Mouse (Mus musculus) urinary bladder, postnatal 4 days (tissue): ENCODE measurements around the gene Osbpl7.

ENCODE experiments used
- DNase-seq, 2 experiments: peaks; one replicate each; pipeline ENCODE4 v3.0.0; 2021 to 2022; ENCODE audit warnings: low spot score in 2 of 2

Gene Osbpl7

DNA sequence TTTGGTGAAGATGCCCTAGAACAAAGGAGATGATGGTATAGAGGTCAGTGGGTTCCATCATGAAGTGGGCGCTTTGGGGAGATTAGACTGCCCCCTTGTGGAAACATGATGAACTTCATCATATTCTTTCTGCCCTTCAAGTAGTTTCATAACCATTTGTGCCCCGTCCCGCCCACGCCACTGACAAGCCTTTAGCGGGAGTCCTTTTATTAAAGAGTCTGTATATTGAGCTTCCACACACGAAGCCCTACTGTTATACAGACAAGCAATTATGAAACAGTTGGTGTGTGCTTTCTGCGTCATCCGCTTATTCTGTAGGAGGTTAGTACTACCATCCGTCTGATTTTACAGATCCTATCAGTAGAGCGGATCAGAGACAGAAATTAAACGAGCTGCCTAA is 32.5 kb downstream of the Osbpl7 start:
- DNase-seq: no peak

DNA sequence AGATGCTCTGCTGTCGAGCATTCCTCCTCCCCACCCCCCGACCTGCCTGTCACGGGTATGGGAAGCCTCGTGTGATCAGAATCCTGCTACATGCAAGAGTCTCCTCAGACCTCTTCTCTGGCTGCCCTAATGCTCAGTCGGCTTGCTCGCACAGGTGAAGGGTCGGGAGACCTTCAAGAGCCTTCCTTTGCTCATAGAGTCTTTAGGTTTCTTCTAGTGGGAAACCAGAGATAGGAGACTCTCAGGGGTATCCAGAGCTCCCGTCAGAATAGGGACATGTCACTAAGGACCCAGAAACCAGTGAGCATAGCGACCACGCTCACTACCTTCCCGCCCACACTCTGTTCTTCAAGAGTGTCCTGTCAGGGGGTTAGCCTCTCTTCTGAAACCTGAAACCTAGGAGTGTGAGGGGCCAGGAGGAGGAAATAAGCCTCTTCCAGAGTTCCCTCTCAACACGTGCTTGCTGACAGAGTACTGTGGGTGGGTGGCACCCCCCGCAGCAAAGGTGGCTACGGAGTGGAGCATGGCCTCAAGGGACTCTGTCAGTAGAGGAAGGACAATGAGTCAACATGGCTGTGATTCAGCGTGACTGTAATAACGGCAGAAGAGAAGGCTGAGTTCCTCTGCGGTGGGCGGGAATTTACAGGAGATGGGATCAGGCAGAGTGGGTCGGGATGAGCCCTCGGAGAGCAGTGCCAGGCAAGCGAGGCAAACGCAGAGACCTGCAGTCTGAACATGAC is 33.1 kb downstream of the Osbpl7 start:
- DNase-seq: no peak

DNA sequence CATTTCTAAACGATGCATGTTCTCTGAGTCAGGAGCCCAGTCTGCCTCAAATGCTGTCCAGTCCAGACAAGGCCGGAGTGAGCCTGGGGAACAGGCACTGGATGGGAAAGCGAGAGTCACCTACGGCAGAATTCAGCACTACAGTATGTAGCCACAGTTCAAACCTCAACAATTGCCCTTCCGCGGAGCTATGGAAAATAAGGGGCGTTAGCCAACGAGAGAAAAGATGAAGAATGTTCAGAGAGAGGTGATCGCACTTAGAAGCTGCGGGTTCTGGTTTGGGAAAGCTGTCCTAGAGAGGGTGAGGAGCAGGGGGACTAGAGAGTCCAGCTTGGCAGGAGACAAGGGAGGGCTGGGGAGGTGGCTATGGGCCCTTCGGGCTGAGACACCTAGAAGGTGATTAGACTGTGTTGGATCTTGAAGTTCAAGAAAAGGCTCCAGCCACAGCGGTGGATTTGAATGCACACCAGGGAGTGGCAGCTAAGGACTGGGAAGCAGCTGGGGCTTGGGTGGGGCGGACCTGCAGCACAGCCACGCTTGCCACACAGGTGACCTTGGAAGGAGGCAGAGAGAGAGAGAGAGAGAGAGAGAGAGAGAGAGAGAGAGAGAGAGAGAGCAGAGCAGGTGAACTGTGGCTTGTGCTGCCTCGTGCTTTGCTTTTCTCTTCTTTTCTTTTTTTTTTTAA is 34.5 kb downstream of the Osbpl7 start:
- no peak for DNase-seq

DNA sequence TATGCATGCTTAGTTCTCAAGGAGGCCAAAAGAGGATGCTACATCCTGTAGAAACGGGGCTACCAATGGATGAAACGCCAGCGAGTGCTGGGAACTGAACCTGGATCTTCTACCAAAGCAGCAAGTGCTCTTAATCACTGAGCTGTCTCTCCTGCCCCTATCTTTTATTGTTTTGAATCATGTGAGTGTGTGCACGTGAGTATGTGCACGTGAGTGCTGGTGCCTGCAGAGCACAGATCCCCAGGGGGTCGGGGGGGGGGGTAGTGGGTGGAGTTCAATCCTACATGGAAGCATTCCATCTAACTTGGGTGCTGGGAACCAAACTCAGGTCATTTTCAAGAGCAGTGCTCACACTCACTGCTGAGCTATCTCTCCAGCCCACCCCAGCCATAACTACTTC is 35.9 kb downstream of the Osbpl7 start:
- no peak for DNase-seq

DNA sequence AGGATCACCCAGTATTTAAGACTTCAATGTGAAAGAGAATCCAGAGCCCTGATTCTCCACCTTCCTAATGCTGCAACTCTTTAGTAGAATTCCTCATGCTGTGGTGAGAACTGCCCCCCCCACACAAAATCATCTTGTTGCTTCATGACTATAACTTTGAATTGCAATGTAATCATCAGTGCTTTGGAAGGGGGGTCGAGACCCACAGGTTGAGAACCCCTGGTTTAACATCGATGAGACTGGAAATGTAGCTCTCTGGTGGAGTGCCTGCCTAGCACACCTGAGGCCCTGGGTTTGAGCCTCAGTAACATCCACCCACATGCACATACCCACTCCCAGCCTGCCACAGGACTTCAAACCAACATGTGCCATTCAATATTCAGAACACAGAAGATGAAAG is 44.2 kb downstream of the Osbpl7 start:
- DNase-seq: no peak

DNA sequence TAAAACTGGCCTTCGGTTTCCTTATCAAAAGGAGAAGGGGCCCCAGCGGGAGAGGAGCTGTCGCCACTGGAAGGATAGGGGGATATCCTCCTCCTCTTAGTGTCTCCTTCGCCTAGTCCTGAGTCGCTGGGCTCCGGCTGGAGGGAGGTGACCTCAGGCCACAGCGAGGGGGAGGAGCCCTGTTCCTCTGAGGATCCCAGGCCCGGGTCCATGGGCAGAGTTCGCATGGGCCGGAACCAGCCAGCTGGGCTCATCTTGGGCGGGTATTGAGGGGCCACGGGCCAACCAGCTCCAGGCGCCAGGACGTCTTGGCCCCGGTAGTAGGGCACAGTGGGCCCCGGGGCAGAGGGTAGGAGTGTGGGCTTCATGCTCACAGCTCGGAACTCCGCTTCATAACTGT is 48.4 kb downstream of the Osbpl7 start:
- no peak for DNase-seq

DNA sequence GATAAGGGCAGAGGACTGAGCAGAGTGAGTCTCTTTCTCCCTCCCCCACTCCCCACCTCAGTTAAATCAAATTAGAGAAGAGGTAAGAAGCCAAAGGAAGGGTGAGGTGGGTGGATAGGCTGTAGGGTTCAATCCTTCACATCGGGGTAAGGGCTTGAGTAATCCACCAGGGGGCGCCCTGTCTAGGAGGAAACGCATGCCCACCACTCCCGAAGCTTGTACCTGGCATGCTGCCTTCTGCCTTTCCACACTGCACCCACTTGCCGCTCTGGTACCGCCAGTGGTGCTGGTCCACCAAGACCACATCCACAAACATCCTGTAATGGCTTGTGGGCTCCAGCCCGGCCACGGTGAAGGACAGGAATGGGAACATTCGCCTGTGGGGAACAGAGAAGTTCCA is 51.3 kb downstream of the Osbpl7 start:
- peak; percentile 44 to 71 for DNase-seq

DNA sequence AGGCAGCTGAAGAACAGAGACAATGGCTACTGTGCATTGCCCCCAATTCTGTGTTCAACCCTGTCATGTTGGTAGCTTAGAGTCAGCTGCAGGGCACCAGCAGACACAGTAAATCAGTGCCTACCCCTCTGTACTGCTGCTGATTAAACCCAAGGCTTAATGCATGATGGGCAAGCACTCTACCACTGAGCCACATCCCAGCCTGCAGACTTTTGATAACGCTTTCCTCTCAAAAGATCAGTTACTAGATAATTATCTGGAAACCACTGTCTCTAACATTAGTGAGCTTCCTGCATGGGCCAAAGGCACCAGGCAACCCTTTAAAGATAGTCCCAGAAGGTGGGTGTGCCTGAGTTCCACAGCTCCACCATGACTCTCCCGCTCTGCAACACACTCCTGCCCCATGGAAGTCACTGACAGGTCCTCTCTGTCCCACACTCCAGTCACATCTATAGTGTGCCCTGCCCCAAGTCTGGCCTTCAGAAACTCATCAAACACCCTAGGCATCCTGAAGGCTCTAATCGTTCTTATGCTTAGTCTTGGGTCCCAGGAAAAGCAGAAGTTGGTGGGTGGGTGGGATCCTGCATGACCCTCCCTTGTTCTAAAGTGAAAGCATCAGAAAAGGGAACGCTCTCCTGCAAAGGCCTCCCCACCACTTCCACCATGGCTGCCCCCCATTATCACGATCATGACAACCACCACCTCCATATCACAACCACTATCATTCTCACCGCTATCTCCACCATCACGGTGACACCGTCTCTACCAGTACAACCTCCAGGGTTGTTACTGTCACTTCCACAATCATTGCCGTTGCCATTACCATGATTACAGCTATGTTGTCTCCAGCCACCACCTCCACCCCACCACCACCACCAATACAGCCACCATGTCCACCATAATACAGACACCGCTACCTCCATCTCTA is 53.0 kb downstream of the Osbpl7 start:
- DNase-seq: no peak

DNA sequence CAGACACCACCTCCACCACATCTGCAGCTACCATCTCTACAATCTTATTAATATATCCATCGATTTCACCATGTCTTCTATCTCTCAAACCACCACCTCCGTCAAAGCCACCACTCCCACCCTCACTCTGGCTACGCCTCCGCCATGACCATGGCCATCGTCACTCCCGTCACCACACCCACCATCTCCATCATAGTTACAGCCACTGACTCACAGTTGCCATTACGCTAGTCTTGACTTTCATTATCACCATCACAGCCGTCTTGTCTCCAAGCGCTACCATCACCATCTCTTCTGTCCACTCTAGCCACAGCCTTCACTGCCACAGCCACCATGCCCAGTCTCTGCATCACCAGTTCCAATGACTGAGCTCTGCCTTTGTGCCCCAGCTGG is 53.7 kb downstream of the Osbpl7 start:
- DNase-seq: no peak

DNA sequence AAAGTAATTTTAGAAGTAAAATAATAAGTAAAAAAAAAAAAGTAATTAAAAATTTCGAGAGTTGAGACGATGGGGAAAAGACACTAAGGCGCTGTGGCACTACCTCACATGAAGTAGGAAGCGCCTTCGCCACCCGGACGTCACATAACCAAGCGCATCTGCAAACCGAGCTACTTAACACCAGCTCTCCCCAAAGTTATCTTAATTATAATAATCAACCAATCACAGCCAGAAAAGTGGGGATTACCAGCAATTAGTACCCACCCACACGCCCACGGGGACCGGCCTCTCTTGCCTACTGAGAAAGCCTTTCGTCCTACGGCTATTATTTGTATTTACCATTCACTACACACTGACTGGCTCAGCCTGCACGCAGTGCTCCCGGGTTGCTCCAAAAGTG is 58.5 kb downstream of the Osbpl7 start:
- DNase-seq: no peak

DNA sequence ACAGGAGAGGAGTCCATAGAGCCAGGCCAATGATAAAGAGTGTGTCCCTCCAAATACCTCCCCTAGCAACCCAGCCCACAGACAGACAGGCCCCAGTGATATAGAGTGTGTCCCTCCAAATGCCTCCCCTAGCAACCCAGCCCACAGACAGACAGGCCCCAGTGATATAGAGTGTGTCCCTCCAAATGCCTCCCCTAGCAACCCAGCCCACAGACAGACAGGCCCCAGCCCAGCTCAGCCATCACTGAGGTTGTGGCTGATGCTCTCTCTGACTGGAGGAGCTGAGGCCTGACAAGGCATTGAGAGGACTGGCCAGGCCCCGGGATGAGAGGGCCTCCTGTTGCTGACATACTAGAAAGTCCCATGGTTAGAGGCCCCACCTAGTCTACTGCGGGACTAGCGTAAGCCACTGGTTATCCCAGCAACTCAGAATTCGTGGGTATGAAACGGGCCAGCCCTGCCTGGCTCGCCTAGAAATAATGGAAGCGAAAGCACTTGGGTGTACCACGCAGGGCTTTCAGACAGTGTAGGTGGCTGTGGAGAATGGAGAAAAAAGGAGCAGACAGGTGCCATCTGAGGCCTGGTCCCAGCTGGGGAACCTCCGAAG is 62.2 kb downstream of the Osbpl7 start:
- DNase-seq: no peak

DNA sequence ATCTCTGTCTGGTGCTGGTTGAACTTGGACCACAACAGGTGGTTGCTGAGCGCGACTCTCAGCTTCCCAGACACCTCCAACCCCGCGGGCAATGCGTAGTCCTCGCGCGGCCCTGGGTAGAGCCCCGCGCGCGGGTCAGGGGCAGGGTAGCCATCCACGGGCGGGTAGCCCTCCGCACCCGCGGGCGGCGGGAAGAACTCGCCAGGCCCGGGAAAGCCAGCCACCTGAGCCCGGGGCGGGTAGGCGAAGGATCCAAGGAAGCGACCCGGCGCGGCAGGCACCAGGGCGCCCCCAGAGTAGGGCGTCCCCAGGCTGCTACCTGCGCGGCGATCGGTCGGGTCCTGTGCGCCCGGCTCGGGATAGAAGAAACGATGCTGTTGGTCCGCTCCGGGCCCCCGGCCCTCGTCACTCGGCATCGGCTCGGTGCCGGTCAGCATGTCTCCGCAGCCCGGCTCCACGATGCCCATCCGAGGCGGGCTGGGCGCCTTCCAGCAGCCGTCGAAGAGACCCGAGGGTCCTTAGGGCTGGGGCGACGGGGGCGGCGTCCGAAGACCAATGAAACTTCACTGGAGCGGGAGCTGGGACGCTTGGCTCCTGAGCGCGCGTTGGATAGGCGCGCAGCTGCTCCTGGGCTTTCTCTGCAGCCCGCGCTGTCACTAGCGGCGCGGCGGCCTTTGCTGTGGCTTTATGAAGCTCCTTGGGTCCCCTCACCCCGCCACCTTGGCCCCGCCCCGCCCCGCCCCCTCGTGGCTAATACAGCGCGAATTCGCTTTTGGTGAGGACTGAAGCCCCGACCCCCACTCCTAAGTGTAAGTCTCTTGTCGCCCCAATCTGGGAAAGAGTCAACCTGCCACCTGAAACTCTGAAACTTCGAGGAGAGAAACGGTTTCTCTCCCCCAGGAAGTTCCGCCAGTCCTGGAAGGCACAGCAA is 64.5 kb downstream of the Osbpl7 start, which contains the start of gene Tbx21:
Gene Tbx21 (minus strand): TSS at position 661 of the 931 bp plus-strand sequence.
- no peak for DNase-seq

DNA sequence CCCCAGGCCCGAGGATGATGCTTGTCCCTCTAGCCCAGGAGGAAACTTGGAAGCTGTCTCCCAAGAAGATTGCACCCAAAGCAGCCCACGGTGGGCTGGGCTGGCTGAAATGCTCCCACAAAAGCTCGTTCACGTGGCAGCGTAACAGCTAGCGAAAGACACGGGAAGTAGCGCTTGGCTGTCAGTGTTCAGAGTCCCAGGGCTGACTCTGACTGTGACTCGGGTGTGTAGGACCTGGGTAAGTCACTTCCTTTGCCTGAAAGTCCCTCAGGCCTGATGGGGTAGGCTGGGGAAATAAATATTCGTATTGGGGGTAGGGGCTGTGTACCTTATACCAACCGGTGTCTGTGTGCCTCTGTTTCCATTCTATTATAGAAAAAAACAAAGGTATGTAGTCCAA is 65.4 kb downstream of the Osbpl7 start:
- no peak for DNase-seq
